Mouse (Mus musculus) brain, adult 10 weeks (tissue): ENCODE data around the gene Sptlc3. TPM values are rescaled to one million over a fixed set of nuclear protein-coding genes. Genes with fewer than 3 reads are reported as not detected.

Experiments used
- polyA plus RNA-seq: library from polyadenylated mRNA; stranded (reverse); fragments of 350-450 nt; fragmentation: Illumina TruSeq; extraction: RNeasy Lipid Tissue Mini Kit (QIAGEN cat#74804); gene quantifications from one replicate; pipeline ENCODE4 v1.2.3, GENCODE M21; 2015; ENCODE audit warnings: low read depth, low replicate concordance

Gene Sptlc3
- 0.46 TPM for polyA plus RNA-seq

GRCm38 (mm10) chr2:139493836-139494235, at the start of gene Sptlc3:
Gene Sptlc3, plus strand, starts transcription at chr2:139493913.

GRCm38 (mm10) chr2:139677809-139678274, 184.1 kb downstream of the Sptlc3 start, which contains the start of gene Ism1:
Gene Ism1, plus strand, starts transcription at chr2:139678178.

Other genes with a start within 250 kb of the Sptlc3 start
- gene Ism1, start 184.3 kb downstream of the Sptlc3 start, polyA plus RNA-seq = 2.5 TPM